Mouse (Mus musculus): ENCODE data around the gene Skiv2l. TPM values are rescaled to one million over a fixed set of nuclear protein-coding genes. Genes with fewer than 3 reads are reported as not detected.

Skiv2l gene
- 43.7 and 44.8 TPM in 2 replicates for polyA plus RNA-seq (2014; fragmentation: Nextera tagmentation; extraction: Ambion mirVana)

GRCm38 (mm10) chr17:34849722-34850516 lies at the start of gene Skiv2l, which contains the start of gene Nelfe:
Skiv2l (minus strand) TSS chr17:34850210.
Nelfe (plus strand) TSS chr17:34850391.
- ATAC-seq (replicated peaks; ENCODE audit: low FRiP score) (peak; percentile 96), DNase-seq (ENCODE audit: low spot score) (peak; percentile 98)
- Histone ChIP-seq H3K27me3 (replicated peaks; ENCODE audit: control insufficient read depth, insufficient read depth, low read length) (no peaks in the 10 kb centered on the region), H3K4me3 (ENCODE audit: low read depth, low read length) (peak within 1 kb of the TSS; percentile 89), H3K9ac (ENCODE audit: low read depth, low read length) (peak within 1 kb of the TSS; percentile 87), H3K9me3 (ENCODE audit: control insufficient read depth, low read length) (no peaks in the 10 kb centered on the region), H3K36me3 (ENCODE audit: control insufficient read depth, insufficient read depth, low read length) (peaks cover 35% of the 10 kb centered on the region), H3K4me2 (peak within 1 kb of the TSS; percentile 97), H3K4me1 (replicated peaks; ENCODE audit: control insufficient read depth, insufficient read depth, low read length) (peaks cover 12% of the 10 kb centered on the region), H3K27ac (ENCODE audit: low read depth, low read length) (peak within 1 kb of the TSS; percentile 68)
- WGBS, result under 1% methylated on average over 65 of the region's 65 CpGs

- H3K4me1 ChIP-seq (replicated peaks; ENCODE audit: control insufficient read depth, insufficient read depth, low read length), result peaks cover 27% of the 10 kb centered on the region
- 0% methylated on average over 37 of the region's 45 CpGs for WGBS
Measured at GRCm38 (mm10) chr17:34899053-34899889, 49.3 kb upstream of the Skiv2l start.

GRCm38 (mm10) chr17:34898706-34899052 lies 48.7 kb upstream of the Skiv2l start:
- DNase-seq (ENCODE audit: low spot score), result peak; percentile 66
- no peaks in the 10 kb centered on the region for H3K27me3 ChIP-seq (replicated peaks; ENCODE audit: control insufficient read depth, insufficient read depth, low read length)
- peak overlapping the region; percentile 97 for H3K4me2 ChIP-seq
- 0 out of 2 replicates have a peak, but pooled peaks have one; percentile 4 for ATAC-seq (replicated peaks; ENCODE audit: low FRiP score)
- peaks cover 16% of the 10 kb centered on the region for H3K36me3 ChIP-seq (ENCODE audit: control insufficient read depth, insufficient read depth, low read length)
- peaks cover 4% of the 10 kb centered on the region; the same call in 1 of the 2 replicates for H3K9me3 ChIP-seq (ENCODE audit: control insufficient read depth, low read length)
- H3K9ac ChIP-seq (ENCODE audit: low read depth, low read length), result peak overlapping the region; percentile 94
- H3K4me3 ChIP-seq (ENCODE audit: low read depth, low read length), result peak overlapping the region; percentile 96
- peak overlapping the region; percentile 97 for H3K27ac ChIP-seq (ENCODE audit: low read depth, low read length)
- peaks cover 29% of the 10 kb centered on the region for H3K4me1 ChIP-seq (replicated peaks; ENCODE audit: control insufficient read depth, insufficient read depth, low read length)
- WGBS, result 0% methylated on average over 9 of the region's 47 CpGs

More at GRCm38 (mm10) chr17:34899053-34899889, 49.3 kb upstream of the Skiv2l start:
- peak; percentile 75 for DNase-seq (ENCODE audit: low spot score)
- H3K9ac ChIP-seq (ENCODE audit: low read depth, low read length), result peak overlapping the region; percentile 94
- peak overlapping the region; percentile 96 for H3K4me3 ChIP-seq (ENCODE audit: low read depth, low read length)
- no peak for ATAC-seq (replicated peaks; ENCODE audit: low FRiP score)
- no peaks in the 10 kb centered on the region for H3K27me3 ChIP-seq (replicated peaks; ENCODE audit: control insufficient read depth, insufficient read depth, low read length)
- peak overlapping the region; percentile 97 for H3K27ac ChIP-seq (ENCODE audit: low read depth, low read length)
- H3K36me3 ChIP-seq (ENCODE audit: control insufficient read depth, insufficient read depth, low read length), result peaks cover 16% of the 10 kb centered on the region
- H3K4me2 ChIP-seq, result peak overlapping the region; percentile 97
- H3K9me3 ChIP-seq (ENCODE audit: control insufficient read depth, low read length), result peaks cover 4% of the 10 kb centered on the region; the same call in 1 of the 2 replicates

- 0% methylated on average over 22 of the region's 44 CpGs for WGBS
- Histone ChIP-seq H3K9me3 (ENCODE audit: control insufficient read depth, low read length) (peaks cover 4% of the 10 kb centered on the region; the same call in 1 of the 2 replicates), H3K36me3 (ENCODE audit: control insufficient read depth, insufficient read depth, low read length) (peaks cover 14% of the 10 kb centered on the region), H3K9ac (ENCODE audit: low read depth, low read length) (peak within 1 kb of the TSS; percentile 94), H3K4me2 (peak within 1 kb of the TSS; percentile 97), H3K27me3 (replicated peaks; ENCODE audit: control insufficient read depth, insufficient read depth, low read length) (no peaks in the 10 kb centered on the region), H3K4me3 (ENCODE audit: low read depth, low read length) (peak within 1 kb of the TSS; percentile 96), H3K27ac (ENCODE audit: low read depth, low read length) (peak within 1 kb of the TSS; percentile 97), H3K4me1 (replicated peaks; ENCODE audit: control insufficient read depth, insufficient read depth, low read length) (peaks cover 33% of the 10 kb centered on the region)
- DNase-seq (ENCODE audit: low spot score), result peak; percentile 83
- ATAC-seq (replicated peaks; ENCODE audit: low FRiP score), result peak; percentile 55
Measured at GRCm38 (mm10) chr17:34898160-34898586, 48.2 kb upstream of the Skiv2l start, which contains the start of the genes C2 and Ehmt2. C2 (minus strand) TSS chr17:34898265. Ehmt2 (plus strand) TSS chr17:34898469.

GRCm38 (mm10) chr17:34897373-34898159 lies 47.6 kb upstream of the Skiv2l start:
- Histone ChIP-seq H3K4me2 (peak overlapping the region; percentile 97), H3K9ac (ENCODE audit: low read depth, low read length) (peak overlapping the region; percentile 94), H3K4me3 (ENCODE audit: low read depth, low read length) (peak overlapping the region; percentile 96), H3K9me3 (ENCODE audit: control insufficient read depth, low read length) (peaks cover 4% of the 10 kb centered on the region; the same call in 1 of the 2 replicates), H3K27me3 (replicated peaks; ENCODE audit: control insufficient read depth, insufficient read depth, low read length) (no peaks in the 10 kb centered on the region), H3K36me3 (ENCODE audit: control insufficient read depth, insufficient read depth, low read length) (peaks cover 9% of the 10 kb centered on the region), H3K4me1 (replicated peaks; ENCODE audit: control insufficient read depth, insufficient read depth, low read length) (peaks cover 33% of the 10 kb centered on the region), H3K27ac (ENCODE audit: low read depth, low read length) (peak overlapping the region; percentile 97)
- 12% methylated on average over 10 of the region's 10 CpGs for WGBS
- no peak for ATAC-seq (replicated peaks; ENCODE audit: low FRiP score)
- peak; percentile 66 for DNase-seq (ENCODE audit: low spot score)

- peaks cover 4% of the 10 kb centered on the region; the same call in 1 of the 2 replicates for H3K9me3 ChIP-seq (ENCODE audit: control insufficient read depth, low read length)
- no peak for DNase-seq (ENCODE audit: low spot score)
- H3K4me1 ChIP-seq (replicated peaks; ENCODE audit: control insufficient read depth, insufficient read depth, low read length), result peaks cover 33% of the 10 kb centered on the region
- no peaks in the 10 kb centered on the region for H3K27me3 ChIP-seq (replicated peaks; ENCODE audit: control insufficient read depth, insufficient read depth, low read length)
- WGBS, result 74% methylated on average over 17 of the region's 17 CpGs
- ATAC-seq (replicated peaks; ENCODE audit: low FRiP score), result no peak
- H3K9ac ChIP-seq (ENCODE audit: low read depth, low read length), result no peak overlapping the region
- peak overlapping the region; percentile 91; the same call in 1 of the 2 replicates for H3K4me3 ChIP-seq (ENCODE audit: low read depth, low read length)
- peak overlapping the region; percentile 97 for H3K4me2 ChIP-seq
- peaks cover 6% of the 10 kb centered on the region for H3K36me3 ChIP-seq (ENCODE audit: control insufficient read depth, insufficient read depth, low read length)
- H3K27ac ChIP-seq (ENCODE audit: low read depth, low read length), result no peak overlapping the region; the same call in 1 of the 2 replicates
Measured at GRCm38 (mm10) chr17:34896366-34896765, 46.4 kb upstream of the Skiv2l start.

- Histone ChIP-seq H3K4me2 (peak overlapping the region; percentile 97), H3K4me1 (replicated peaks; ENCODE audit: control insufficient read depth, insufficient read depth, low read length) (peaks cover 33% of the 10 kb centered on the region)
Measured at GRCm38 (mm10) chr17:34895724-34896123, 45.7 kb upstream of the Skiv2l start.

More at GRCm38 (mm10) chr17:34895724-34896123, 45.7 kb upstream of the Skiv2l start:
- peak overlapping the region; percentile 96 for H3K27ac ChIP-seq (ENCODE audit: low read depth, low read length)
- H3K9ac ChIP-seq (ENCODE audit: low read depth, low read length), result no peak overlapping the region
- ATAC-seq (replicated peaks; ENCODE audit: low FRiP score) (no peak), DNase-seq (ENCODE audit: low spot score) (no peak)
- peak overlapping the region; percentile 91 for H3K4me3 ChIP-seq (ENCODE audit: low read depth, low read length)
- no peaks in the 10 kb centered on the region for H3K27me3 ChIP-seq (replicated peaks; ENCODE audit: control insufficient read depth, insufficient read depth, low read length)
- H3K9me3 ChIP-seq (ENCODE audit: control insufficient read depth, low read length), result peaks cover 4% of the 10 kb centered on the region; the same call in 1 of the 2 replicates
- 95% methylated on average over 15 of the region's 15 CpGs for WGBS
- peaks cover 6% of the 10 kb centered on the region for H3K36me3 ChIP-seq (ENCODE audit: control insufficient read depth, insufficient read depth, low read length)

All from liver, embryonic 11.5 days (tissue).